Mouse (Mus musculus): ENCODE data around the gene Slc25a13. TPM values are rescaled to one million over a fixed set of nuclear protein-coding genes. Genes with fewer than 3 reads are reported as not detected.

Gene Slc25a13
- 1 to 10 TPM; 3.4 to 3.7 TPM for total RNA-seq (2021)
- long read RNA-seq, experiment 1, partial matches to known transcripts: 0 of 2 reads
- long read RNA-seq, experiment 1, other reads (novel, unspliced or antisense): 2 of 2 reads
- long read RNA-seq, experiment 2, partial matches to known transcripts: 1 of 4 reads
- long read RNA-seq, experiment 2, other reads (novel, unspliced or antisense): 3 of 4 reads

DNA sequence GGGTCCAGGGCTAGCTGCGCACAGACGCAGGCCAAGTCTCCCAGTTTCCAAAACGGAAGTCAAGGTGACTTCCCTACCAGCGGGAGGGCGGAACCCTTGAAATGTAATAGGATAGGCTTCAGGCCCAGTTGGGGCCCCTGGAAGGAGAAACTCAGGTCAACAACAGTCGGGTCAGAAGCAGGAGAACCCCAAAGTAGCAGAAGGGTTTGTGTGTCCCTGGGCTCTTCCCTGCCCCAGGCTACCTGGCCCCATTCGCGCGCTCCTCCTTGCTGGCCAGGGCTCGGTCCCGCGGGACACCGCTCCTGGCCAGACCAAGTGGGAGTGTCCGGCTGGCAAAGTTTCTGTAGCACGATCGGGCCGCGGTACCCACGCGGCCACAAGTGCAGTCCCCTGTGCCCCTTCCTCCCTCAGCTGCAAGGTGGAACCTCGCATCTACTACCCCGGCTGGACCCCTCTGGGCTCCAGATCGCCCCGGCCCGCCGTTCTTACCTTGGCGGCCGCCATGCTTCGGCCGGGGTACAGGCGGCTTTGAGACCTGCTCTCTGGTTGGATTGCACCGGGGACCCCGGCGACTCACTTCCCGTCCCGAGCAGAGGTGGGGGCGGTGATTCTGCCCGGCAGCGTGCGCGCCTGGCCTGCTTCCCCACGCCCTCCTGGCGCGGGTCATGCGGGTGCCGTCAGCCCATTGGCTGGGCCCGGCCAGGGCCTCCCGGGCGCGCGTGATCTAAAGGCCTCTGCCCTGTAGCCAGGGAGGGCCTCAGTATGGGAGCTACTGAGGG lies at the start of gene Slc25a13:
Gene Slc25a13 (minus strand): TSS at position 667 of the 779 bp plus-strand sequence.
- TF ChIP-seq CTCF (conservative IDR thresholded peaks at IDR 0.05): no peak
- H3K4me3 ChIP-seq: peak within 1 kb of the TSS; percentile 83
- DNase-seq (ENCODE audit: low spot score in 2 of 2): no peak
- H3K27ac ChIP-seq: peak within 1 kb of the TSS; percentile 68

DNA sequence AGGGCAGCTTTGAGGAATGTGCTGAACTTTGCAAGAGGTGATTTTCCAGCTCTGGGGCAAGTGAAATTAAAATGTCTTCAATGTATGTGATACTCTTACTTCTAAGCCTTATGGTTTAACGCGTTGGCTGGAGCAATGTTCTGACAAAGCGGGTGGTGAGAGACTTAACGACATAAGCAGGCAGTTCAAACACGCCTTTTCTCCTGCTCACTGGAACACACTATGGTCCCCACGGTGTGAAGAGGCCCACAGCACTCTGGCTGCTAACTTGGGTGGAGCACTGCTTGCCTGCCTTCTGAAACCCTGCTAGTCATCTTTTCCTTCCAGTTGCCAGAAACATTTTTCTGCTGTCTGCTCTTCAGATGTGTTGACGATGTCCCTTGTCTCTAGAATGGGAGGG lies 48.8 kb upstream of the Slc25a13 start:
- no peak for DNase-seq (ENCODE audit: low spot score in 2 of 2)
- H3K4me3 ChIP-seq: no peak overlapping the region
- H3K27ac ChIP-seq: no peak overlapping the region
- TF ChIP-seq CTCF (conservative IDR thresholded peaks at IDR 0.05): no peak

- no peak for TF ChIP-seq CTCF (conservative IDR thresholded peaks at IDR 0.05)
- Histone ChIP-seq H3K27ac (no peak overlapping the region), H3K4me3 (no peak overlapping the region)
- DNase-seq (ENCODE audit: low spot score in 2 of 2): no peak
Observed at GRCm38 (mm10) chr6:6263293-6263911, 46.4 kb upstream of the Slc25a13 start.

DNA sequence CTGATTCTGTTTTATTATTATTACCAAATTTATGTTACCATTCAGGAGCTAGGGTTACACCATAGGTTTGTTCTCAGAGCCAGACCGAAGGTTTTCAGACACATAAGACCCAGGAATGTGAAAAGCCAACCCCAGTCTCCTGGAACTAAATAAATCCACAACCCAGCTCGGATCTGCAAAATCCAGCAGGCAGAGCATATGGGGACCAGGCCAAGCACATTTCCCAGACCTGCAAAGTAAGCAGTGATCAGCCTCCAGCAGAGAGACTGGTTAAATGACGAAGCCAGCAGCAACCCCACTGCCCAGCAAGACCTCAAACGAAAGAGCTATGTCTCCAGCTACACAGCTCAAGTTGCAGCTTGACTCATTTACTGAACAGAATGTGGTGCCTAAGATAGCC lies 43.9 kb upstream of the Slc25a13 start:
- Histone ChIP-seq H3K27ac (no peak overlapping the region), H3K4me3 (no peak overlapping the region)
- DNase-seq (ENCODE audit: low spot score in 2 of 2): no peak
- TF ChIP-seq CTCF (conservative IDR thresholded peaks at IDR 0.05): no peak

DNA sequence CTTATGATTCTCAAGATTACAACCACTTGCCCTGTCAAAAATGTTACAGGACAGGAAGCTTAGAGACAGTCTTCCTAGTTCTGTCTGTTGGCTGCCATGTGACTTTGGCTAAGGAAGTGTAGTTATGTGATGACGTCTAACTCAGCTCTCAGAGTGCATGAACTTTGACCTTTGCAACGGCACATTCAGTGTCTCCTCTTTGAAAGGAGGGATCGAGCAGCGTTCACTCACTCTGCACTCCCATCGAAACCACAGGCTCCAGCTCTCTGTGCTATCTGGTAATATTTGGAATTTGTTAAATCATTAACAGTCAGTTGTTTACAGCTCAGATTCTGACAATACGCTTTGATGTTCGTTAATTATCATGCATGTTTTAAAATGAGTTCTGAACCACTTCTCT lies 31.5 kb upstream of the Slc25a13 start:
- Histone ChIP-seq H3K4me3 (no peak overlapping the region), H3K27ac (no peak overlapping the region)
- no peak for TF ChIP-seq CTCF (conservative IDR thresholded peaks at IDR 0.05)
- DNase-seq (ENCODE audit: low spot score in 2 of 2): no peak

DNA sequence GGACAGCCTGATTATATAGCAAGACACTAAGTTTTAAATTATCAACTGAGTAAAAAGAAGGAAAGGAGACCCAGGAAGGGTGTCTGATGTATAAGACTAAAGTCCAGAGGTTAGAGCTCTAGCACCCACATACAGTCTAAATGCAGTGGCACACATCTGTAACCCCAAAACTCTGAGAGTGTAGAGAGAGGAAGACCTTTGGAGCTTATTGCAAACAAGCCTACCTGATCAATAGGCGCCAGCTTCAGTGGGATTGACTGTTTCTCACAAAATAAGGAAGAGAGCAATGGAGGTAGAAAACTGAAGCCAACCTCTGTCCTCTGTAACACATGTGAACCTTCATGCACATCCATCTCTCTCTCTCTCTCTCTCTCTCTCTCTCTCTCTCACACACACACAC lies 26.9 kb upstream of the Slc25a13 start:
- no peak for TF ChIP-seq CTCF (conservative IDR thresholded peaks at IDR 0.05)
- DNase-seq (ENCODE audit: low spot score in 2 of 2): no peak
- Histone ChIP-seq H3K4me3 (no peak overlapping the region), H3K27ac (no peak overlapping the region)

GRCm38 (mm10) chr6:6242114-6242513 lies 25.1 kb upstream of the Slc25a13 start:
- TF ChIP-seq CTCF (conservative IDR thresholded peaks at IDR 0.05): no peak
- peak overlapping the region; percentile 73 for H3K27ac ChIP-seq
- DNase-seq (ENCODE audit: low spot score in 2 of 2): peak in 1 of 2 experiments; percentile 11

DNA sequence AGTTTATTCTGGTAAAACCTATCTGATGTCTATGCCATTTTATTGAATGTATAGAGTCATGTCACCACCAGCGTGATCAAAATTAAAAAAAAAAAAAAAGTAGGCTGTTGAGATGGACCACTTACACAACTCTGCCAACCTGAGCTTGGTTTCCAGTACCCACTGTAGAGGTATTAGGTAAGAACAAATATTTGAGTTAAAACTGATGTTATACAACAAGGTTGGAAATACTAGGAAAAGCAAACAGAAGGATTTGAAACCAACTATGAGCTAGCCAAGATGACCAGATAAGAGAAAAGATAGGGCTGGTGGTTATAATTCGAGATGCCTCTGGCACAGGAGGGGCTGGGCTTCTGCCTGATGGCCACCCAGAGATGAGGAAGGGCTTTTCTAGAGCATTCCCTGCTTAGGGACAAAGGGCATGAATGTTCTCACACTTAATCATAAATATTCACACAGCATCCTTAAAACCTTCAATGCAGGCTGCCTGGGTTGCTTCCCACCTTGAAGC lies 19.9 kb upstream of the Slc25a13 start:
- no peak for TF ChIP-seq CTCF (conservative IDR thresholded peaks at IDR 0.05)
- DNase-seq (ENCODE audit: low spot score in 2 of 2): no peak
- Histone ChIP-seq H3K27ac (no peak overlapping the region), H3K4me3 (no peak overlapping the region)

More at GRCm38 (mm10) chr6:6242114-6242513, 25.1 kb upstream of the Slc25a13 start:
- H3K4me3 ChIP-seq: no peak overlapping the region

- no peak for TF ChIP-seq CTCF (conservative IDR thresholded peaks at IDR 0.05)
- H3K27ac ChIP-seq: no peak overlapping the region
- DNase-seq (ENCODE audit: low spot score in 2 of 2): no peak
- no peak overlapping the region for H3K4me3 ChIP-seq
Observed at GRCm38 (mm10) chr6:6230262-6230661, 13.3 kb upstream of the Slc25a13 start.

- TF ChIP-seq CTCF (conservative IDR thresholded peaks at IDR 0.05): no peak
- DNase-seq (ENCODE audit: low spot score in 2 of 2): no peak
- Histone ChIP-seq H3K4me3 (no peak overlapping the region), H3K27ac (no peak overlapping the region)
Observed at GRCm38 (mm10) chr6:6222721-6223120, 5.7 kb upstream of the Slc25a13 start.

- no peak for TF ChIP-seq CTCF (conservative IDR thresholded peaks at IDR 0.05)
- Histone ChIP-seq H3K27ac (no peak overlapping the region), H3K4me3 (no peak overlapping the region)
- DNase-seq (ENCODE audit: low spot score in 2 of 2): no peak
Observed at GRCm38 (mm10) chr6:6220574-6220973, 3.6 kb upstream of the Slc25a13 start.

DNA sequence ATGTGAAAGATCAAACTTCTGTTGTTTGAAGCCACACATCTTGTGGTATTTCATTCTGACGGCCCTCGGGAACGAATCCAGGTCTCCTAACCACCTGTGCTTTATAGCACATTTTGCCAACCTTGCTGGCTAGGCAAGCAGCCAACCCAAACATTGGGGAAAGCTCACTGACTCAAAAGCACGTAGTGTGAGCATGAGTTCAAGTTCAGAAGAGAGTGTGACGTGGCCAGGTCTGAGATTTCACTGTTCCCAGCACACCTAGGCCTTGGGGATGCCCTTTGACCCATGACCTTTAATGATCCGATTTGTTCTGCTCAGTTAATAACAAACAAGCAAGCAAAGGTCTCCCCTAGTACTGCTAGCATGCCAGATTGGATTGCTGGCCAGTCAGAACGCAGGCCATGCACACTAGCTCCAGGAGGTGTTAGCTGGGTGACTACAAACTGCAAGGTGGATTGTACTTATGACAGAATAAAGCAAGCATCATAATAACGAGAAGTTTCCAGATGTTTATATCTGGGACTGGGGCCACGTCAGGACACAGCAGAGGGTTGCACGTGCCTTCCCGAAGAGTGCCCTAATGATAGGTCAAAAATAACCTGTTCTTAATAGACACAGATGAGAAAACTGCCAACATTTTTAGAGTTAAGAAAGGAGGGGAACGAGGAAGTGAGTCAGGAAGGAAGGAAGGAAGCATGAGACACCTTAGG lies 2.8 kb upstream of the Slc25a13 start:
- DNase-seq (ENCODE audit: low spot score in 2 of 2): no peak
- no peak for TF ChIP-seq CTCF (conservative IDR thresholded peaks at IDR 0.05)
- H3K4me3 ChIP-seq: no peak overlapping the region
- no peak overlapping the region for H3K27ac ChIP-seq

DNA sequence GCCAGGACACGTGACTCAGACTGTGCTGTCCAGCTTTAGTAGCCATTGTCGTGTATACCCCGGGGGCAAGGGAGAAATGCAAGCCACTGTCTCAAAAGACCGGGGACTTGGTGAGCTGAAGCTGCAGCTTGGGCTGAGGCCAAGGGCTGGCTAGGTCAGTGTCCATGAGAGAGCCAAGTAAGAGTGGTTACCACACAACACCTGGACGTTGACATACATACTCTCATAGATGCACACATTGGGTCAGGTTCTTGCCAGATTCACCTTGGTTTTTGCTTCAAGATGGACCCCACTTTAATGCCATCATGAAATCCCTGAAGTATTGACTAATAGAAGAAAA lies 283 bp upstream of the Slc25a13 start:
- TF ChIP-seq CTCF (conservative IDR thresholded peaks at IDR 0.05): no peak
- H3K27ac ChIP-seq: peak overlapping the region; percentile 68
- DNase-seq (ENCODE audit: low spot score in 2 of 2): no peak
- H3K4me3 ChIP-seq: peak overlapping the region; percentile 83
